Mouse (Mus musculus) bone marrow macrophage, adult 2 months (primary cell): ENCODE data around the gene Serpinb1a. TPM values are rescaled to one million over a fixed set of nuclear protein-coding genes. Genes with fewer than 3 reads are reported as not detected.
"Not testable (repeated sequence)": the region's sequence is repeated elsewhere in the genome, so short reads cannot be mapped to it uniquely, and the experiment has no call there.

Experiments
- H3K27ac ChIP-seq: 2 replicates; pipeline ENCODE4 v1.5.1; 2012; ENCODE audit warnings: low read depth, low read length; ENCODE audit not compliant: insufficient read depth
- H3K4me1 ChIP-seq: 2 replicates; pipeline ENCODE4 v1.6.1; 2012; ENCODE audit warnings: low read length; ENCODE audit not compliant: control insufficient read depth, insufficient read depth
- H3K4me3 ChIP-seq: 2 replicates; pipeline ENCODE4 v1.5.1; 2012; ENCODE audit warnings: mild to moderate bottlenecking, low read length, moderate library complexity; ENCODE audit not compliant: insufficient read depth
- CTCF ChIP-seq: IDR thresholded peaks from 2 replicates; pipeline ENCODE4 v1.5.1; 2012; ENCODE audit warnings: low read depth, mild to moderate bottlenecking, low read length, moderate library complexity
- POLR2A ChIP-seq: IDR thresholded peaks from 2 replicates; pipeline ENCODE4 v1.6.1; 2012; ENCODE audit warnings: mild to moderate bottlenecking, low read depth, low read length, borderline replicate concordance
- polyA plus RNA-seq: library from polyadenylated mRNA; stranded (reverse); fragments of >200 nt; gene quantifications from 2 replicates; pipeline ENCODE4 v1.2.4, GENCODE M21; 2012; ENCODE audit not compliant: missing spikeins, insufficient read depth, insufficient read length

Gene Serpinb1a
- not detected in 2 replicates for polyA plus RNA-seq

DNA sequence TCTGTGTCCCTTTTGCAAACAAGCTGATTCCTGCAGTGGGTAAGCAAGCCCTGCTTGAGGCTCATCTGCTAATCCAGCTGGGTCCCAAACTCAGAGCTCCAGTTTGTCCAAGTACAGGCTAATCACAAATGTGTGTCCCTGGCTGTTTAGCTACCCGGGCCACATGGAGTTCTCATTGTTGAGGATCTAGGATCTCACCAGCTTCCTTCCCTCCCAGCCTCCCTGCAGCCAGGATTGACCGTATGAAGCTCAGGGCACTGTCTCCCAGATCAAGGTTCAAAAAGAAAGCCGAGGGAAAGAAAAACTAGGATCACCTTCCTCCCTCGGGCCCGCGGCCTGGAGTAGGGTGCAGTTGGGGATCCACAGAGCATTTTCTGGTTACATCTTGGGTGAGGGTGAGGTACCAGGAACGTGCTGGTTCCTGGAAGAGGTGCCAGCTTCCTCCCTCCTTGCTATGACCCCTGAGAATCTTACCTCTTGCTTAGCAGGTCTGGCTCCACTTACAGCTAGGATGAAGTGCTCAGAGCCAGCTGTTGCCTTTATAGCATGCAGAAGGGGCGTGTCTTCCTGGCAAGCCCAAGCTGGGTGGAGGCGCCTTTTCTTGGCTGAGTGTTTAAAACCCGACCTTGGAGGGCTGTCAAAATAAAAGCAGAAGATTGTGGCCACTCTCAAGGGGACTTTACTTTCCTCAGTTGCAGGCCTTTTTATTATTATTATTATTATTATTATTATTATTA lies at the start of gene Serpinb1a:
TSS of gene Serpinb1a (minus strand) at position 518 of the 737 bp plus-strand sequence.
- H3K4me3 ChIP-seq = no peak within 1 kb of the TSS
- peaks cover 16% of the 10 kb centered on the region for H3K4me1 ChIP-seq
- no peak within 1 kb of the TSS for H3K27ac ChIP-seq
- no peak for TF ChIP-seq CTCF
- no peak for TF ChIP-seq POLR2A

GRCm38 (mm10) chr13:32900639-32901038 lies 49.7 kb upstream of the Serpinb1a start:
- TF ChIP-seq POLR2A (no peak), CTCF (peak; percentile 47)
- Histone ChIP-seq H3K4me1 (peaks cover 15% of the 10 kb centered on the region), H3K27ac (no peak overlapping the region), H3K4me3 (no peak overlapping the region)

GRCm38 (mm10) chr13:32899114-32899513 lies 48.1 kb upstream of the Serpinb1a start:
- not testable (repeated sequence) for H3K4me3 ChIP-seq, H3K27ac ChIP-seq, H3K4me1 ChIP-seq

DNA sequence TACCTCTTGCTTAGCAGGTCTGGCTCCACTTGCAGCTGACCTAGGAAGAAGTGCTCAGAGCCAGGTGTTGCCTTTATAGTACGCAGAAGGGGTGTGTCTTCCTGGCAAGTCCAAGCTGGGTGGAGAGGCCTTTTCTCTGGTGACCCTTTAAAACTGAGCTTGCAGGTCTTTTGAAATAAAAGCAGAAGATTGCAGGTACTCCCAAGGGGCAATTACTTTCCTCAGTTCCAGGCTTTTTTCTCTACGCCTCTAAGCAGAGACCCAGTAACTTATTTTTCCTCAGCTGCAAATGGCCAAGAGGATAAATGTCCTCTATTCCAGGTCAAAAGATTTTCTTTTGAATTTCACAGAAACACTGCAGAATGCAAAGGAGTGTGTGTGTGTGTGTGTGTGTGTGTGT lies 47.1 kb upstream of the Serpinb1a start, which contains the start of gene Serpinb1c:
TSS of gene Serpinb1c (minus strand) at position 101 of the 400 bp plus-strand sequence.
- H3K27ac ChIP-seq = no peak within 1 kb of the TSS
- H3K4me3 ChIP-seq = no peak within 1 kb of the TSS
- TF ChIP-seq POLR2A (no peak), CTCF (no peak)
- peaks cover 3% of the 10 kb centered on the region for H3K4me1 ChIP-seq

DNA sequence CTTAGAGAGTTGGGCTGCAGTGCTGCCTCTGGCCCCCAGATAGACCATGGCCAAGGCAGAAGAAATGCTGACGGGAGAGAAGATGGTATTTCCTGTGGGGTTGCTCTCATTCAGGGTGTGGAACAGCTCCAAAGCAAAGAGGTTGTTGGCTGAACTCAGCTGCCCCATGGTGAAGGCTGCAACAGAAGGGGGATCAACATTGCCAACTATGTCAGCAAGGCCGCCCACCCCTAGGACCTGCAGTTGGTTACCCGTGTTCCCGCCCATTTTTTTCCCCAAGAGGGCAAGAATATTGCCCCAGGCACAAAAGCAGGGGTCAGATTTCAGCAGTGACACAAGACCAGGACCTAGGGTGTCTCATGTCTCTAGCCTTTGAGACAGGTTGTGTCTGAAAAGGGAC lies 45.9 kb upstream of the Serpinb1a start:
- TF ChIP-seq CTCF = no peak
- TF ChIP-seq POLR2A = no peak
- no peak overlapping the region for H3K4me3 ChIP-seq
- H3K27ac ChIP-seq = no peak overlapping the region
- no peaks in the 10 kb centered on the region for H3K4me1 ChIP-seq

GRCm38 (mm10) chr13:32884755-32885154 lies 33.8 kb upstream of the Serpinb1a start:
- no peak overlapping the region for H3K27ac ChIP-seq
- TF ChIP-seq POLR2A = no peak
- no peak for TF ChIP-seq CTCF
- no peak overlapping the region for H3K4me3 ChIP-seq
- H3K4me1 ChIP-seq = no peaks in the 10 kb centered on the region

GRCm38 (mm10) chr13:32873862-32874261 lies 22.9 kb upstream of the Serpinb1a start:
- TF ChIP-seq CTCF = no peak
- TF ChIP-seq POLR2A = no peak
- Histone ChIP-seq H3K27ac (no peak overlapping the region), H3K4me3 (no peak overlapping the region), H3K4me1 (peaks cover 2% of the 10 kb centered on the region)

DNA sequence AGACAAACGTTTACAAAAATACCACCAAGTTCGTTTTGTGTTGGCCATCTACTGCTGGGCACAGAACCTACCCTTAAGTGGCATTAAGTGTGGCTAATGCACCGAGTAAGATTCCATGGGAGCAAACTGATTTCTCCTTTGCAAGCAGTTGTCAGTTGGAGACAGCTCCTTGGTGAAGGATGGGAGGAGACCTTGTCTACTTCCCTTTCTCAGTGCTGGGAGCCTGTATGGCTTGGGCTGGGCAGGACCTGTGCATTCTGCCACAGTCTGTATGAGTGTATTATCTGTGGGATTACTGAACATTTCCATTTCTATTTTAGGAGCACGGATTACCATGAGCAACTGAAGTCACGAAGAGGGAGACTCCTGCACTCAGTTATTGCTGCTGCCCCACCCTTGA lies 17.9 kb upstream of the Serpinb1a start:
- H3K4me1 ChIP-seq = peaks cover 2% of the 10 kb centered on the region
- H3K4me3 ChIP-seq = no peak overlapping the region
- TF ChIP-seq POLR2A (no peak), CTCF (no peak)
- H3K27ac ChIP-seq = no peak overlapping the region

DNA sequence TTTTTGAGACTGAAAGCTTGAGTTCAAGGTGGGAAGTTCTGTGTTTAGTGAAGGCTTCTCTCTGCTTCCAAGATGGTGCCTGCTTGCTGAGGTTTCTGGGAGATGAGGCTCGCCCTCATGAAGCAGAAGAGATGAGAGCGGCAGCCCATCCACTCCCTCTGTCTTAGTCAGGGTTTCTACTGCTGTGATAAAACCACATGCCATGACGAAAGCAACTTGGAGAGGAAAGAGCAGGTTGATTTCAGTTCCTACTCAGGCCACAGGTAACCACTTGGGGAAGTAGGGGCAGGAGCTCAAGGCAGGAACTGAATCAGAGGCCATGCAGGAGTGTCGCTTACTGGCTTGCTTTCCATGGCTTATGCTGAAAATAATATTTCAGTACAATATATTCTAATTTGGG lies 17.2 kb upstream of the Serpinb1a start:
- H3K27ac ChIP-seq, H3K4me3 ChIP-seq, H3K4me1 ChIP-seq: not testable (repeated sequence)

- Histone ChIP-seq H3K4me3 (no peak overlapping the region), H3K4me1 (no peaks in the 10 kb centered on the region), H3K27ac (no peak overlapping the region)
- no peak for TF ChIP-seq CTCF
- no peak for TF ChIP-seq POLR2A
These were observed 16.0 kb upstream of the Serpinb1a start for GRCm38 (mm10) chr13:32867030-32867429.

DNA sequence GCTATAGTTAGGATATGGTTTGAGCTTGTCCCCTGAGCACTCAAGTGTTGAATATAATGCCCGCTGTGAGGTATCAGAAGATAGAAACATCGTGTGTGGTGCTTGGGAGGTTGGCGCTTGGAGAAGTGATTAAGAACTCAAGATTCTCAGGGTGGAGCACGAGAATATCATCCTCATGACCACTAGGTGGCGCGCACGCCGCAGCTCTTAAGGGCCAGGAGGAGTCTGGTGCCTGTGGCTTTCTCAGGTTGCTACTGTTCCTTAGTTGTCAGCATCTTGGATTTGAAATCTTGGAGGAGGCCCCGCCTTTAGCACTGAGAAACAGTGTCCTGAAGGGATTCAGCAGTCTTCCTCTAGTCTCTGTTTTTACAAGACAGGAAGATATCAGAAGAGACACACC lies 15.5 kb upstream of the Serpinb1a start:
- no peak overlapping the region for H3K27ac ChIP-seq
- TF ChIP-seq POLR2A (no peak), CTCF (peak; percentile 83)
- peaks cover 4% of the 10 kb centered on the region for H3K4me1 ChIP-seq

DNA sequence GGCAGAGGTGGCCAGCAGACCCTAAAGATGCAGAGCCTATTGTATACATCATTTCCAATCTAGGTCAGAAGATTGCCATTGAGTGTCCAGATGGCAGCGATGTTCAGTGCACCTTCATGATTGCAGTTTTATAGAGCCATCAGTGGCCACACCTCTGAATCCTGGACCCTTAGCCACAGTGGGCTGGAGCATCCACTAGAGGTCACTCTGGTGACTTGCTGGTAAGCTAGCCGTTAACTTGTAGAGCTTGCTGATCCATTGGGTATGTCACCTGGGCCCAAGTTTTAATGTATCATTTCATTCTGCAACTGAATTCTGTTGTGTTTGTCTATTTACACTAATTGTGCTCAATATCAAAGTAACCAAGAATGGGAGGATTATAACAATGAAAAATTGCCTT lies 14.6 kb upstream of the Serpinb1a start:
- TF ChIP-seq POLR2A (no peak), CTCF (no peak)
- Histone ChIP-seq H3K27ac (no peak overlapping the region), H3K4me3 (no peak overlapping the region), H3K4me1 (peaks cover 4% of the 10 kb centered on the region)

More for the DNA sequence above, 15.5 kb upstream of the Serpinb1a start:
- no peak overlapping the region for H3K4me3 ChIP-seq

DNA sequence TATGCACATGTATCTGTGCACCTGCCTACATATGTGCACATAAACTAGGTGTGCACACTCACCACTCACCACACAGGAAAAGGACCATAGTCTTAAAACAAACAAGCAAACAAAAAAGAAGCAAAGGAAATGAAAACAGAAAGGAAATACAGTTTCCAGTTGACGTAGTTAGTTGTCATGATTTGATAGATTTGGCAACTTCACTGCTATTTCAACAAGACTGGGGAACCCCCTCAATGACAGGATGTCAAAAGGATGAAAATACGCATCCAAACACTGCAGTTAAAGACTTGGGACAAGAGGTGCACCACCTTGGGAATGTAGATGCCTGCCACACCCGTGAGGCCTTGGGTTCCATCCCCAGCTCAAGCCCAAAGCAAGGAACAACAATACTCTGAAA lies 13.5 kb upstream of the Serpinb1a start:
- H3K4me1 ChIP-seq, H3K27ac ChIP-seq, H3K4me3 ChIP-seq: not testable (repeated sequence)
